Comparison of ENCODE assay signal across 10 mouse cellular contexts in genomic region chr10:96190168-96190987, GRCm38 (mm10). TPM values are rescaled to one million over a fixed set of nuclear protein-coding genes. Genes with fewer than 3 reads are reported as not detected.
DNase-seq lines count a peak whose midpoint lies in the region; ATAC-seq and TF ChIP-seq lines count a peak whose summit lies in the region.
"Had no signal": no experiment of that assay in that cellular context is flagged by ENCODE, and none has a peak within 500 bp of the region (broad histone marks: within the 10 kb centered on the region; RNA-seq: fewer than 3 reads in every experiment).

No protein-coding gene starts in this region.

- H3K4me3 ChIP-seq in heart, postnatal 0 days (ENCODE audit: low read depth, low read length), result no peak overlapping the region
- no peak overlapping the region for H3K4me3 ChIP-seq in hindbrain, postnatal 0 days (ENCODE audit: low read length)
- H3K4me3 ChIP-seq in midbrain, postnatal 0 days (ENCODE audit: low read depth, low read length), result no peak overlapping the region
- H3K4me3 ChIP-seq in limb, embryonic 10.5 days, result no peak overlapping the region
- H3K4me3 ChIP-seq: intestine, embryonic 15.5 days; limb, embryonic 12.5 days had no signal

- H3K4me2 ChIP-seq in heart, postnatal 0 days (ENCODE audit: low read depth, low read length), result no peak overlapping the region
- no peak overlapping the region for H3K4me2 ChIP-seq in hindbrain, postnatal 0 days (ENCODE audit: low read depth, low read length)
- no peak overlapping the region for H3K4me2 ChIP-seq in midbrain, postnatal 0 days (ENCODE audit: low read depth, low read length, poor library complexity, severe bottlenecking)
- H3K4me2 ChIP-seq: intestine, embryonic 15.5 days; limb, embryonic 12.5 days had no signal

- no peak overlapping the region for H3K9ac ChIP-seq in heart, postnatal 0 days (replicated peaks; ENCODE audit: low read depth, low read length)
- H3K9ac ChIP-seq in hindbrain, postnatal 0 days (replicated peaks; ENCODE audit: low read length), result no peak overlapping the region
- no peak overlapping the region for H3K9ac ChIP-seq in midbrain, postnatal 0 days (replicated peaks; ENCODE audit: low read length, poor library complexity, severe bottlenecking)
- H3K9ac ChIP-seq: intestine, embryonic 15.5 days; limb, embryonic 12.5 days had no signal

- H3K4me1 ChIP-seq in heart, postnatal 0 days (ENCODE audit: control insufficient read depth, insufficient read depth), result 0 out of 2 replicates have a peak, but pooled peaks cover 9% of the 10 kb centered on the region
- no peaks in the 10 kb centered on the region for H3K4me1 ChIP-seq in hindbrain, postnatal 0 days (ENCODE audit: insufficient read depth, low read length)
- no peaks in the 10 kb centered on the region for H3K4me1 ChIP-seq in midbrain, postnatal 0 days (ENCODE audit: insufficient read depth, low read length)
- H3K4me1 ChIP-seq in limb, embryonic 10.5 days, result no peaks in the 10 kb centered on the region
- H3K4me1 ChIP-seq: intestine, embryonic 15.5 days; limb, embryonic 12.5 days had no signal

- no peaks in the 10 kb centered on the region for H3K27me3 ChIP-seq in heart, postnatal 0 days (ENCODE audit: control insufficient read depth, insufficient read depth, low read length)
- no peaks in the 10 kb centered on the region for H3K27me3 ChIP-seq in hindbrain, postnatal 0 days (ENCODE audit: insufficient read depth, low read length)
- no peaks in the 10 kb centered on the region for H3K27me3 ChIP-seq in midbrain, postnatal 0 days (ENCODE audit: insufficient read depth, low read length)
- H3K27me3 ChIP-seq in limb, embryonic 10.5 days (ENCODE audit: low read depth, poor library complexity, severe bottlenecking), result no peaks in the 10 kb centered on the region
- H3K27me3 ChIP-seq: intestine, embryonic 15.5 days; limb, embryonic 12.5 days had no signal

- H3K27ac ChIP-seq in heart, postnatal 0 days (ENCODE audit: low read depth), result no peak overlapping the region
- no peak overlapping the region for H3K27ac ChIP-seq in hindbrain, postnatal 0 days
- H3K27ac ChIP-seq in midbrain, postnatal 0 days (ENCODE audit: low read depth, low read length), result no peak overlapping the region
- no peak overlapping the region for H3K27ac ChIP-seq in limb, embryonic 10.5 days
- H3K27ac ChIP-seq: intestine, embryonic 15.5 days; limb, embryonic 12.5 days had no signal

- H3K36me3 ChIP-seq in heart, postnatal 0 days (replicated peaks; ENCODE audit: control insufficient read depth, insufficient read depth, low read length), result no peaks in the 10 kb centered on the region
- no peaks in the 10 kb centered on the region for H3K36me3 ChIP-seq in hindbrain, postnatal 0 days (ENCODE audit: insufficient read depth, low read length)
- no peaks in the 10 kb centered on the region for H3K36me3 ChIP-seq in midbrain, postnatal 0 days (ENCODE audit: insufficient read depth, low read length)
- H3K36me3 ChIP-seq in limb, embryonic 10.5 days, result no peaks in the 10 kb centered on the region
- H3K36me3 ChIP-seq: intestine, embryonic 15.5 days; limb, embryonic 12.5 days had no signal

- WGBS in heart, postnatal 0 days, result 65% methylated on average over 10 of the region's 10 CpGs
- WGBS in hindbrain, postnatal 0 days, result 13% methylated on average over 10 of the region's 10 CpGs
- WGBS in midbrain, postnatal 0 days, result 28% methylated on average over 10 of the region's 10 CpGs
- WGBS in limb, embryonic 10.5 days, result 85% methylated on average over 10 of the region's 10 CpGs

- DNase-seq in heart, postnatal 0 days (ENCODE audit: low spot score), result peak; percentile 11
- no peak for DNase-seq in heart, postnatal 25 days (ENCODE audit: low spot score)
- DNase-seq in embryo, embryonic 10.5 days (ENCODE audit: low spot score), result peak; percentile 55
- DNase-seq in hindbrain, postnatal 0 days (ENCODE audit: low spot score), result peak; percentile 75
- peak; percentile 82 for DNase-seq in midbrain, postnatal 0 days (ENCODE audit: low spot score)
- no peak for DNase-seq in urinary bladder, adult 2 months (ENCODE audit: low spot score)
- DNase-seq in limb, embryonic 10.5 days (ENCODE audit: low spot score), result no peak

- no peak for TF ChIP-seq CTCF in heart, postnatal 0 days (IDR thresholded peaks at IDR 0.05; ENCODE audit: low read depth)
- no peak for TF ChIP-seq CTCF in hindbrain, postnatal 0 days (IDR thresholded peaks at IDR 0.05; ENCODE audit: low read depth)
- no peak for TF ChIP-seq CTCF in midbrain, postnatal 0 days (IDR thresholded peaks at IDR 0.05)

- no peak for TF ChIP-seq EP300 in heart, postnatal 0 days (IDR thresholded peaks at IDR 0.05; ENCODE audit: low read depth)

- no peak for ATAC-seq in heart, postnatal 0 days (ENCODE audit: insufficient read depth, low read depth)
- peak; percentile 97 for ATAC-seq in hindbrain, postnatal 0 days
- peak; percentile 89; the same call in 1 of the 2 replicates for ATAC-seq in midbrain, postnatal 0 days (ENCODE audit: low FRiP score)
- ATAC-seq: intestine, embryonic 15.5 days had no signal

- no peaks in the 10 kb centered on the region for H3K9me3 ChIP-seq in heart, postnatal 0 days (replicated peaks; ENCODE audit: control insufficient read depth, low read length)
- no peaks in the 10 kb centered on the region for H3K9me3 ChIP-seq in hindbrain, postnatal 0 days (ENCODE audit: low read length)
- H3K9me3 ChIP-seq in midbrain, postnatal 0 days (ENCODE audit: low read length), result no peaks in the 10 kb centered on the region
- H3K9me3 ChIP-seq in limb, embryonic 10.5 days (replicated peaks), result no peaks in the 10 kb centered on the region
- H3K9me3 ChIP-seq: intestine, embryonic 15.5 days; limb, embryonic 12.5 days had no signal

- intact Hi-C loops in heart, postnatal 25 days (cut with DNase I), result no loop called here

RNA-seq across cellular contexts. Expression of gene Gm5426, which starts 54.0 kb away (rescaled TPM):
- total RNA-seq in heart, postnatal 0 days (2014; rRNA removed; ENCODE audit: low replicate concordance), result not detected in 2 replicates
- not detected in 2 replicates for polyA plus RNA-seq in heart, postnatal 0 days (2015; fragmentation: Nextera tagmentation; extraction: Ambion mirVana)
- not detected for total RNA-seq in heart, postnatal 25 days (2021)
- total RNA-seq in hindbrain, postnatal 0 days (2014; rRNA removed), result not detected in 2 replicates
- polyA plus RNA-seq in hindbrain, postnatal 0 days (2015; fragmentation: Nextera tagmentation; extraction: Ambion mirVana), result not detected in 2 replicates
- not detected in 2 replicates for total RNA-seq in midbrain, postnatal 0 days (2014; rRNA removed)
- polyA plus RNA-seq in midbrain, postnatal 0 days (2015; fragmentation: Nextera tagmentation; extraction: Ambion mirVana), result not detected in 2 replicates
- not detected in 2 replicates for polyA plus RNA-seq in urinary bladder, adult 2 months (2012; rRNA removed)
- polyA plus RNA-seq in limb, embryonic 10.5 days (2016; fragmentation: Nextera tagmentation; extraction: Ambion mirVana), result not detected in 2 replicates
- total RNA-seq: MEL had no signal
- polyA plus RNA-seq: intestine, embryonic 15.5 days; limb, embryonic 12.5 days had no signal

Comparison
In these comparisons a context has a peak if more than half of its experiments do, and no peak if none do; other contexts are left out.
1. DNase-seq: peak in heart, postnatal 0 days (single experiment), embryo, embryonic 10.5 days (single experiment), hindbrain, postnatal 0 days (single experiment) and midbrain, postnatal 0 days (single experiment); none in heart, postnatal 25 days (single experiment), urinary bladder, adult 2 months (single experiment) and limb, embryonic 10.5 days (single experiment).